Mouse (Mus musculus): Measurements from ENCODE around the gene Rimbp2. TPM values are rescaled to one million over a fixed set of nuclear protein-coding genes. Genes with fewer than 3 reads are reported as not detected.

Rimbp2 gene
- polyA plus RNA-seq, 1 experiment = 0.08 TPM

DNA sequence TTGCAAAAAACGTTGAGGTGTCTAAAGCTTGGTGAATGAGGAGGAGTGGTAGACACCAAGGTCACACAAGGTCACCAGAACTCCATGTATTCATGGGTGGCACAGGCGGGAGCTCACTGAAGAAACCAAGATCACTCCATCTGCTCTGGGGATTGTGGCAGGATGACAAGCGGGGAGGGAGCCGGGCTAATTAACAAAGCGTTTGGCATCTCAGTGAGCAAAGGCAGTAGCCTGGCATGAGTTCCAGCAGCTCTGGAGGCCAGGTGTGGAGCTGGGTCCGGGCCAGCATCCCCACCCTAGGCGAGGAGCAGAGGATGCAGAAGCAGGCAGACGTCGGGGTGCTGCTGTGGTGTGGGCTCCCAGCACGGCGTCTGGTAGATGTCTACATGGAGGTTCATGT is 108.3 kb downstream of the Rimbp2 start:
- DNase-seq (ENCODE audit: low read depth) = no peak

DNA sequence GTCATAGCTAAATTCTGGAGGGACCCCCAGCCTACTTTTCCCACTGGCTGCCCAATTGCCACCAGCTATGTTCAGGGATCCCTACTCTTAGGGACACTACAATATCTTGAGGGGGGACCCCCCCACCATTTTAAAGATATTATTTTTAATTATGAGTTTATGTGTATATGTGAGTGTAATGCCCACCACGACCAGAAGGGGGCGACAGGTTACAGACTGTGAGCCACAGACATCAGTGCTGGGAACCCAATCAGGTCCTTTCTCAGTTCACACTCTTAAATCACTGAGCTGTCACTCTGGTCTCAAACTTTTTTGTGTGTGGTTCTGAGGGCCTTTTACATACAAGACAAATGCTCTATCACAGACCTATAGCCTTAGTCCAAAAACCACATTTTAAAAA is 109.3 kb downstream of the Rimbp2 start:
- DNase-seq (ENCODE audit: low read depth) = no peak

DNA sequence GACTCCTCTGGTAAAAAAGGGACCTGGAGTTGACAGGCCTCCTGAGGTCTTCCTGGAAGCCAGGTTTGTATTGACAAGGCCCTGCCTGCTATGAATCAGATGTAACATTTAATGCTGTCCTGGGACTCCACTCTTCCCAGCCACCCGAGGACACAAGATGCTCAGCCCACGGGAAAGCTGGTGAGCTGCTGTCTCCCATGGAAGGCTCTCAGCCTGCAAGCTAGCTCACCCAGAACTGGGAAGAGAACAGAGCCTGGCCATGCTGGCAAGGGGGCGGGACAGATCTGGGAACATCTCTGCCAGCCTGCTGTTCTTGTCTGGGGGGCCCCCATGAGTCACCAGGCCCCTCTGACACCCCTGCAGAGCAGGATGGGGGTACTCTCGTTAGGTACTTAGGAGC is 111.7 kb downstream of the Rimbp2 start:
- DNase-seq (ENCODE audit: low read depth) = no peak

DNA sequence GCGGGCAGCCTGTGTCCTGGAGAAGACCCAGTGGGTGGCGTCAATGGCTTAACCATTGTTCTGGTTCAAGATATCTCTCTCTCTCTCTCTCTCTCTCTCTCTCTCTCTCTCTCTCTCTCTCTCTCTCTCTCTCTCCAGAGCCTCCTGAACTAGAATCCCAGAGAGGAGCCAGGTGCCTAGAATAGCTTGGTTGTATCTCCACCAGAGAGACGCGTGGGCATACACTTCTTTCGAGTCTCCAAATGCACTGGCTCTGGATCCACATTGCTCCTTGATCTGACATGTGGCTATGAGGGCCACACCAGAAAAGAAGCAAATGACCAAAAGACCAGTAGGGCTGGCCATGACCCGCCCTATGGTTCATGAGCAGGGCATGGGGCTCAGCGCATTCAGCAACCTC is 116.2 kb downstream of the Rimbp2 start:
- DNase-seq (ENCODE audit: low read depth) = no peak

GRCm38 (mm10) chr5:128834126-128834525 is 119.2 kb downstream of the Rimbp2 start:
- DNase-seq (ENCODE audit: low read depth) = no peak

GRCm38 (mm10) chr5:128822843-128823242 is 130.4 kb downstream of the Rimbp2 start:
- no peak for DNase-seq (ENCODE audit: low read depth)

GRCm38 (mm10) chr5:128819638-128820285 is 133.5 kb downstream of the Rimbp2 start:
- DNase-seq (ENCODE audit: low read depth) = no peak

DNA sequence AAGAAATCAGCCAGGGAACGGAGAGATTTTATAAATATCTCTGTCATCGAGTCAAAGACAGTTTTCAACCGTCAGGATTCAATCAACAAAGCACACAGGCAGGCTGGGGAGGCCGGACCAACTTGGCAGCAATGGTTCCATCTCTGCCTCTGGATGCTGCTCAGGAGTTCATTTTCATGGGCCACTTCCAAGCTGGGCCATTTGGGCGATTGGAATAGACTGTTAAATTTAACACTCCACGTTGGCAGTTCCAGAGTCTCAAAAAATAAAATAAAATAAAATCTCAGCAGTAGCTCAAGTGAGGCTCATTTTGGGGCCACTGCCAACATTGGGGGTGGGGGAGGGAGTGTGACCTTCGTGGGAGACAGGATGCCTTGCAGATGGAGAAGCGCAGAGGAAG is 137.7 kb downstream of the Rimbp2 start:
- DNase-seq (ENCODE audit: low read depth) = no peak

- no peak for DNase-seq (ENCODE audit: low read depth)
Observed at GRCm38 (mm10) chr5:128815078-128815477, 138.2 kb downstream of the Rimbp2 start.

DNA sequence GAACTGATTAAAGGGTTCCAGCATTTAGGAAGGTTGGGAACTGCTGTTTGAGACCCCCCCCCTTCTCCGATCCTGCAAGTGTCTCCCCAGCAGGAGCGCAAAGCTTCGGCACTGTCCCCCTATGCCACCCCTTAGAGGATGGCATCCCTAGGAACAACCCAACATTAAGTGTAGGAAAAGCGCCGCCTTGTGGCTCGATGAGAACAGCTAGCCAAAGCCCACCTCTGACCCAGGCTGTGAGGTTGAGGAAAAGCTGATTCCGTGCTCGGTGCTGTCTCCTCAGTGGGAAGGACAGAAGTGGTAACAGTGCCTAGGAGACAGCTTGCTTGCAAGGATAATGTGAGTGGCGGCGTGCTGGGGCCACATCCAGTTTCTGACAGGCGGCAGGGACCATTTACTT is 140.2 kb downstream of the Rimbp2 start:
- no peak for DNase-seq (ENCODE audit: low read depth)

GRCm38 (mm10) chr5:128811431-128811830 is 141.9 kb downstream of the Rimbp2 start:
- no peak for DNase-seq (ENCODE audit: low read depth)

DNA sequence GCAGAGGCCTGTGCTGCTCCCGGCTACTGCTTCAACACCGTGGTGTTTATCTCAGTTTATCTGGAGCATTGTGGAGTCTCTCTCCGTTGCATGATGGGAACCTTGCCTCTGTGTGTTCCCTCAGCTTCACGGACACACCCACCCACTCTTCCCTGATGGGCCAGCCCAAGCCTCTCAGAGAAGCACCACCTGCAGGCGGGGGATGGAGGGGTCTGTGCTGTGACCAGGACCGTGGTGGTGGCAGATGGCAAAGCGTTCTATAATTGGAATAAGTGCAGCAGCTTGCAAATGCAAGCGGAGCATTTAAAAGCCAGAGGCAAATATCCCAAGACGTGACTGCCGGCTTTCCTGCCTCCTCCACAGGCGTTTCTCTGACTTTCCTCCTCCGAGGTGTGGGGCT is 143.3 kb downstream of the Rimbp2 start:
- DNase-seq (ENCODE audit: low read depth) = no peak

DNA sequence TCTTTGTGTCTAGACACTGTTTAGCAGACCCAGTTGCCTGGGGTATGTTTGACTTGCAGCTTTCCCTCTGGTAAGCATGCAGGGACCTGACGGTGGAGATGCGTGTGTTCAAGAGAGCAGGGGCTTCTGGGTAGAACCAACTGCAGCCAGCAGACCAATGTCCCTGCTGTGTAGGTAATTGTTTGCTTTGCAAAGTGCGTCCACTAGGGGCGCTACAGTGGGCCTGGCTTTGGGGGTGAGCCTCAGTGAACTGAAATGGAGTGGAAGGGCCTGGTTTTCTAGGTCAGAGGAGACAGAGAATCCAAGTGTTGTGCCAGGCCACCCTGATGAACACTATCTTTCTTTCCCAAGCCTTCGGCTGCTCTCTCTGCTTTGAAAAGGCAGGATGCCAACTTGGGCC is 143.9 kb downstream of the Rimbp2 start:
- no peak for DNase-seq (ENCODE audit: low read depth)

DNA sequence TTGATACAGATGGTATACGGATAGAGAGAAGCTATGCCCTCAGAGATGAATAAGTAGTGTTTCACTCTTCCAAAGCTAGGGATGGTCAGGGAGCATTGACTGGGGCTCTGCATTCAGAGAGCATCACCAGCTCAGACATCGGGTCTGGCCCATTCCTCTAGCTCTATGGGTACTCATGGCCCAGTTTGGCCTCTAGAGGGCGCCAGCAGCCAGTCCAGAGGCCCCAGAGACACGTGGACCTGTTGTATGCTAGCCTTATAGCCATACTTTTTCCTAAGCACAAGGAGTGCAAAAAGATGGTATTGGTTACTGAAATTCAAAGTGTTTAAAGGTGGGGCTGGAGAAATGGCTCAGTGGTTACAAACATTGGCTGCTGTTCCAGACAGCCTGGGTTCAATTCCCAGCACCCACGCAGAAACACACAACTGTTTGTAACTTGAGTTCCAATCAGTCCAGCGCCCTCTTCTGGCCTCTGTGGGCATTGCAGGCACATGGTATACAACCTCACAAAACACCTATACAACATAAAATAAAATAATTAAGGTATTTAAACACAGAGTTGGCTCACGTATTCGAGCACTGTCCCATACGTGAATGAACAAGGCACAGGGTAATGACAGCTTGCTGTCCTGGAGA is 144.6 kb downstream of the Rimbp2 start:
- DNase-seq (ENCODE audit: low read depth) = no peak

DNA sequence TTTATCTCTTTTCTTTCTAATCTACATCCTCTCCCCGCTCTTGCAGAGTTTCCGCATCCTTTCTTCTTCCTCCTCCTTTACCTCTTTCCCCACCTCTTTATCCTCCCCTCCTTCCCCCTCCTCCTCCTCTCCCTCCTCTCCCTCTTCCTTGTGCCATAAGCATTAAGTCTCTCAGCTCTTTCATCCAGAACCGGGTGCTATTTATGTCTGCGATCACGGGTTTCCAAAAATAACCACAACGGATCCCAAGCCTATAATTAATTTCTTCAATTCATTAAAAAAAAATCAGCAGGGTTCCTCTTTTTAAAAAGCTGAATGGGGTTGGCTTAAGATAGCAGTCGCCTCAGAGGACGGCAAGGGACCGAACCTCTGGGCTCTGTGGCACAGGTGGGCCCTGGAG is 145.9 kb downstream of the Rimbp2 start:
- DNase-seq (ENCODE audit: low read depth) = no peak

GRCm38 (mm10) chr5:128806296-128806998 is 146.8 kb downstream of the Rimbp2 start:
- DNase-seq (ENCODE audit: low read depth) = peak; percentile 38

GRCm38 (mm10) chr5:128805092-128805491 is 148.2 kb downstream of the Rimbp2 start:
- DNase-seq (ENCODE audit: low read depth) = no peak

DNA sequence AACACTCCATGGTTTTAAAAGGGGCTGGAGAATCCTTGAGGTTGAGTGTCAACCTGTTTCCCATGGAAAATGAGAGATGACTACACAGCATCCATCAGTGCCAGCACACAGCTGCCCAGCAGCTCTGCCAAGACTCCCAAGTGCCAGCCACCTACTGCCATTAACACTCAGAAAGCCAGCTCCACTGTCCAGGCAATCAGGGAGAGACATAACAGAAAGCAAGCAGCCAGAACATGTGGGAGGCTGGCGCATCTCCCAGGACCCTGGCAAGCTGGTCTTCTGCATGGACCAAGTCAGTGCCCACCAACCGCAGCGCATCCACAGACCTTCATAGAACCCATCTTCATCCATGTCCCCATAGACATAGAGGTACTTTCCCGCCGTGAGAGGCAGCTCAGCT is 152.7 kb downstream of the Rimbp2 start:
- no peak for DNase-seq (ENCODE audit: low read depth)

GRCm38 (mm10) chr5:128781621-128782020 is 171.7 kb downstream of the Rimbp2 start:
- no peak for DNase-seq (ENCODE audit: low read depth)

DNA sequence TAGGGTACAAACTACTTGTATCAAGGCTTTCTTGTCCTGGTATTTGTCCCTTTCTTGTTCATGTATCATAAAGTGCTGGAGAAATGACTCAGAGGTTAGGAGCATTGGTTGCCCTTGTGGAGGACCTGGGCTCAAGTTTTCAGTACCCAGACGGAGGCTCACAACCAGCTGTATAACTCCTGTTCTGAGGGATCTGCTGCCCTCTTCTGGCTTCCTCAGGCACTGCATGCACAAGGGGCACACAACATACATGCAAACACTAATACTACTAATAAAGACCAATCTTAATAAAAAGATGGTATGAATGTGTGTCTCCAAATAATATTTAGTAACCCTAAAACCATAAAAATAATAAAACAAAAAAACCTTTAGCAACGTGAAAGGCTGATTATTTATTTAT is 176.9 kb downstream of the Rimbp2 start:
- no peak for DNase-seq (ENCODE audit: low read depth)

- DNase-seq (ENCODE audit: low read depth) = no peak
Observed at GRCm38 (mm10) chr5:128769026-128769631, 184.2 kb downstream of the Rimbp2 start.

GRCm38 (mm10) chr5:128761118-128761517 is 192.2 kb downstream of the Rimbp2 start:
- no peak for DNase-seq (ENCODE audit: low read depth)

GRCm38 (mm10) chr5:128746261-128746660 is 207.0 kb downstream of the Rimbp2 start:
- no peak for DNase-seq (ENCODE audit: low read depth)

Measured in gonadal fat pad, adult 2 months (tissue).